Mouse (Mus musculus): ENCODE data around the gene Zfp597. TPM values are rescaled to one million over a fixed set of nuclear protein-coding genes. Genes with fewer than 3 reads are reported as not detected.

Zfp597 gene
- total RNA-seq, 2 experiments from 2014 or later, result 5.6 to 7.0 TPM

Small RNA genes within 50 kb of the gene (microRNA-seq; reads per million reads assigned to microRNA genes)
- gene Gm23493, result 0 reads per million in 2 experiments

Other genes with a start within 250 kb of the Zfp597 start
- gene Mefv, start 166.5 kb downstream of the Zfp597 start, total RNA-seq (2021), result not detected
- gene Zfp263, start 140.5 kb downstream of the Zfp597 start, total RNA-seq (2021), result 1 to 10 TPM; 4.4 to 6.1 TPM
- gene Olfr15, start 53.7 kb downstream of the Zfp597 start, total RNA-seq (2021), result not detected
- 1 to 10 TPM; 1.2 to 1.6 TPM for gene Zfp174, start 37.3 kb downstream of the Zfp597 start, total RNA-seq (2021)
- 10 to 100 TPM; 30.5 to 33.2 TPM for gene Naa60, start 12.2 kb downstream of the Zfp597 start, total RNA-seq (2021)
- not detected for gene Gm20695, start 87 bp upstream of the Zfp597 start, total RNA-seq (2021)
- 1 to 10 TPM; 2.1 to 2.6 TPM for gene 1700037C18Rik, start 24.1 kb upstream of the Zfp597 start, total RNA-seq (2021)
- gene Cluap1, start 24.2 kb upstream of the Zfp597 start, total RNA-seq (2021), result 1 to 10 TPM; 7.6 to 9.1 TPM
- gene Nlrc3, start 92.1 kb upstream of the Zfp597 start, total RNA-seq (2021), result 1 to 10 TPM; 1.3 to 3.5 TPM
- gene Slx4, start 119.2 kb upstream of the Zfp597 start, total RNA-seq (2021), result 1 to 10 TPM; 4.8 to 6.5 TPM
- not detected for gene Dnase1, start 152.4 kb upstream of the Zfp597 start, total RNA-seq (2021)
- 100 to 1,000 TPM; 102 to 117 TPM for gene Trap1, start 193.3 kb upstream of the Zfp597 start, total RNA-seq (2021)